Mouse (Mus musculus) c-Kit-positive CD71-negative TER-119-negative erythroid progenitor cells, embryonic 14.5 days (primary cell): ENCODE measurements around the gene Tmem216.

Experiments used
- DNase-seq: peaks from one replicate; pipeline ENCODE4 v3.0.0-alpha.2; 2013; ENCODE audit warnings: low read depth

The Tmem216 gene

GRCm38 (mm10) chr19:10555624-10556510 lies at the start of gene Tmem216:
Gene Tmem216, minus strand, starts transcription at chr19:10556238.
- DNase-seq = peak; percentile 68

- DNase-seq = peak; percentile 98
Observed at GRCm38 (mm10) chr19:10605293-10605900, 49.4 kb upstream of the Tmem216 start, which contains the start of the genes Ddb1 and Tkfc. Gene Ddb1, plus strand, starts transcription at chr19:10605327. Gene Tkfc, minus strand, starts transcription at chr19:10605654.

- no peak for DNase-seq
Observed at GRCm38 (mm10) chr19:10604534-10604933, 48.5 kb upstream of the Tmem216 start.

GRCm38 (mm10) chr19:10603660-10604523 lies 47.9 kb upstream of the Tmem216 start:
- no peak for DNase-seq

- peak; percentile 90 for DNase-seq
Observed at GRCm38 (mm10) chr19:10602787-10603186, 46.7 kb upstream of the Tmem216 start.

- no peak for DNase-seq
Observed at GRCm38 (mm10) chr19:10602247-10602769, 46.3 kb upstream of the Tmem216 start.

GRCm38 (mm10) chr19:10599648-10600047 lies 43.6 kb upstream of the Tmem216 start:
- DNase-seq = no peak

GRCm38 (mm10) chr19:10598188-10598587 lies 42.1 kb upstream of the Tmem216 start:
- DNase-seq = no peak

- no peak for DNase-seq
Observed at GRCm38 (mm10) chr19:10591659-10592377, 35.8 kb upstream of the Tmem216 start.

- no peak for DNase-seq
Observed at GRCm38 (mm10) chr19:10590301-10590700, 34.3 kb upstream of the Tmem216 start.

- no peak for DNase-seq
Observed at GRCm38 (mm10) chr19:10589127-10589857, 33.3 kb upstream of the Tmem216 start.

GRCm38 (mm10) chr19:10587231-10587630 lies 31.2 kb upstream of the Tmem216 start:
- DNase-seq = no peak

- DNase-seq = no peak
Observed at GRCm38 (mm10) chr19:10585112-10585511, 29.1 kb upstream of the Tmem216 start.

- no peak for DNase-seq
Observed at GRCm38 (mm10) chr19:10583550-10584146, 27.6 kb upstream of the Tmem216 start.

GRCm38 (mm10) chr19:10581984-10582383 lies 25.9 kb upstream of the Tmem216 start:
- no peak for DNase-seq

- DNase-seq = no peak
Observed at GRCm38 (mm10) chr19:10580761-10581160, 24.7 kb upstream of the Tmem216 start.

GRCm38 (mm10) chr19:10580102-10580501 lies 24.1 kb upstream of the Tmem216 start:
- DNase-seq = no peak

- DNase-seq = peak; percentile 95
Observed at GRCm38 (mm10) chr19:10576690-10577561, 20.9 kb upstream of the Tmem216 start, which contains the start of the genes Cyb561a3 and Tmem138. Gene Cyb561a3, plus strand, starts transcription at chr19:10577172. Gene Tmem138, minus strand, starts transcription at chr19:10577362.

- DNase-seq = no peak
Observed at GRCm38 (mm10) chr19:10569627-10570026, 13.6 kb upstream of the Tmem216 start.
